Mouse (Mus musculus) liver, embryonic 12.5 days (tissue): ENCODE results near the gene Cdc40. TPM values are rescaled to one million over a fixed set of nuclear protein-coding genes. Genes with fewer than 3 reads are reported as not detected.

Experiments used
- ATAC-seq: fragments of 200-750 bp; cut with Nextera tagmentation; 2 replicates; pipeline ENCODE4 v1.8.0; 2017; ENCODE audit warnings: moderate number of reproducible peaks, mild to moderate bottlenecking, moderate library complexity
- H3K27ac ChIP-seq: fragments of 300-500 bp; sonication (generic); 2 replicates; pipeline ENCODE4 v1.5.1; 2016; ENCODE audit warnings: mild to moderate bottlenecking
- H3K27me3 ChIP-seq: fragments of 300-500 bp; sonication (generic); replicated peaks from 2 replicates; pipeline ENCODE4 v1.6.1; 2016; ENCODE audit warnings: mild to moderate bottlenecking, moderate library complexity
- H3K36me3 ChIP-seq: fragments of 300-500 bp; sonication (generic); 2 replicates; pipeline ENCODE4 v1.6.1; 2016; ENCODE audit warnings: mild to moderate bottlenecking, moderate library complexity
- H3K4me1 ChIP-seq: fragments of 300-500 bp; sonication (generic); 2 replicates; pipeline ENCODE4 v1.6.1; 2016
- H3K4me2 ChIP-seq: fragments of 300-500 bp; sonication (generic); 2 replicates; pipeline ENCODE4 v1.6.1; 2016; ENCODE audit warnings: mild to moderate bottlenecking, moderate library complexity
- H3K4me3 ChIP-seq: fragments of 300-500 bp; sonication (generic); 2 replicates; pipeline ENCODE4 v1.5.1; 2016; ENCODE audit warnings: mild to moderate bottlenecking, moderate library complexity
- H3K9ac ChIP-seq: fragments of 300-500 bp; sonication (generic); 2 replicates; pipeline ENCODE4 v1.6.1; 2016; ENCODE audit warnings: mild to moderate bottlenecking, moderate library complexity
- H3K9me3 ChIP-seq: fragments of 300-500 bp; sonication (generic); replicated peaks from 2 replicates; pipeline ENCODE4 v1.6.1; 2016; ENCODE audit warnings: mild to moderate bottlenecking, moderate library complexity
- WGBS: fragments of 180-500 bp; shearing (Covaris S2); methylation state at CpG from one replicate; pipeline ENCODE4 v1.1.7; 2016; ENCODE audit not compliant: insufficient replicate concordance; 5-methylcytosine and 5-hydroxymethylcytosine counted together
- polyA plus RNA-seq: library from polyadenylated mRNA; unstranded; fragments of >200 nt; fragmentation: Nextera tagmentation; extraction: Ambion mirVana; gene quantifications from 2 replicates; pipeline ENCODE4 v1.2.1, GENCODE M21; 2016

Gene Cdc40
- polyA plus RNA-seq, 1 experiment from 2014 or later: 20.1 TPM

- no peak for ATAC-seq
- Histone ChIP-seq H3K9ac (no peak overlapping the region), H3K4me2 (no peak overlapping the region), H3K4me3 (no peak overlapping the region), H3K9me3 (no peaks in the 10 kb centered on the region), H3K36me3 (peaks cover 12% of the 10 kb centered on the region), H3K4me1 (no peaks in the 10 kb centered on the region), H3K27ac (no peak overlapping the region), H3K27me3 (no peaks in the 10 kb centered on the region)
- 86% methylated on average over 7 of the region's 7 CpGs for WGBS
Observed at GRCm38 (mm10) chr10:40856703-40857102, 26.4 kb downstream of the Cdc40 start.

GRCm38 (mm10) chr10:40855616-40856015 is 27.5 kb downstream of the Cdc40 start:
- no peaks in the 10 kb centered on the region for H3K9me3 ChIP-seq
- 37% methylated on average over 2 of the region's 2 CpGs for WGBS
- peaks cover 8% of the 10 kb centered on the region for H3K36me3 ChIP-seq
- no peak overlapping the region for H3K4me3 ChIP-seq
- no peak overlapping the region for H3K9ac ChIP-seq
- H3K4me2 ChIP-seq: no peak overlapping the region
- no peaks in the 10 kb centered on the region for H3K4me1 ChIP-seq
- ATAC-seq: no peak
- H3K27me3 ChIP-seq: no peaks in the 10 kb centered on the region
- no peak overlapping the region for H3K27ac ChIP-seq

GRCm38 (mm10) chr10:40851138-40851537 is 32.0 kb downstream of the Cdc40 start:
- H3K27ac ChIP-seq: no peak overlapping the region
- H3K4me1 ChIP-seq: no peaks in the 10 kb centered on the region
- H3K4me3 ChIP-seq: no peak overlapping the region
- H3K9ac ChIP-seq: no peak overlapping the region
- no peak for ATAC-seq
- no peaks in the 10 kb centered on the region for H3K27me3 ChIP-seq
- H3K9me3 ChIP-seq: no peaks in the 10 kb centered on the region
- H3K36me3 ChIP-seq: peaks cover 40% of the 10 kb centered on the region
- no peak overlapping the region for H3K4me2 ChIP-seq

- Histone ChIP-seq H3K9ac (no peak overlapping the region), H3K4me1 (no peaks in the 10 kb centered on the region), H3K27me3 (no peaks in the 10 kb centered on the region), H3K27ac (no peak overlapping the region), H3K4me3 (no peak overlapping the region), H3K9me3 (no peaks in the 10 kb centered on the region), H3K4me2 (no peak overlapping the region), H3K36me3 (peaks cover 42% of the 10 kb centered on the region)
- ATAC-seq: no peak
- 70% methylated on average over 2 of the region's 2 CpGs for WGBS
Observed at GRCm38 (mm10) chr10:40850644-40851043, 32.5 kb downstream of the Cdc40 start.

- H3K9ac ChIP-seq: no peak overlapping the region
- H3K36me3 ChIP-seq: peaks cover 62% of the 10 kb centered on the region
- no peaks in the 10 kb centered on the region for H3K9me3 ChIP-seq
- H3K4me1 ChIP-seq: no peaks in the 10 kb centered on the region
- no peak overlapping the region for H3K27ac ChIP-seq
- ATAC-seq: no peak
- WGBS: 84% methylated on average over 10 of the region's 10 CpGs
- H3K27me3 ChIP-seq: no peaks in the 10 kb centered on the region
- H3K4me2 ChIP-seq: no peak overlapping the region
- H3K4me3 ChIP-seq: no peak overlapping the region
Observed at GRCm38 (mm10) chr10:40847176-40847874, 35.8 kb downstream of the Cdc40 start.

- no peak for ATAC-seq
- H3K36me3 ChIP-seq: peaks cover 78% of the 10 kb centered on the region
Observed at GRCm38 (mm10) chr10:40845626-40846025, 37.5 kb downstream of the Cdc40 start.

GRCm38 (mm10) chr10:40844546-40844945 is 38.6 kb downstream of the Cdc40 start:
- Histone ChIP-seq H3K9me3 (no peaks in the 10 kb centered on the region), H3K4me2 (no peak overlapping the region), H3K27me3 (no peaks in the 10 kb centered on the region), H3K4me1 (no peaks in the 10 kb centered on the region), H3K36me3 (peaks cover 77% of the 10 kb centered on the region), H3K27ac (no peak overlapping the region), H3K4me3 (no peak overlapping the region), H3K9ac (no peak overlapping the region)
- 78% methylated on average over 10 of the region's 10 CpGs for WGBS
- no peak for ATAC-seq

More at GRCm38 (mm10) chr10:40845626-40846025, 37.5 kb downstream of the Cdc40 start:
- H3K9ac ChIP-seq: no peak overlapping the region
- no peak overlapping the region for H3K4me3 ChIP-seq
- H3K27me3 ChIP-seq: no peaks in the 10 kb centered on the region
- no peak overlapping the region for H3K4me2 ChIP-seq
- no peaks in the 10 kb centered on the region for H3K4me1 ChIP-seq
- H3K27ac ChIP-seq: no peak overlapping the region
- WGBS: 78% methylated on average over 6 of the region's 6 CpGs
- no peaks in the 10 kb centered on the region for H3K9me3 ChIP-seq

- no peak for ATAC-seq
- H3K9ac ChIP-seq: no peak overlapping the region
- H3K4me3 ChIP-seq: no peak overlapping the region
- no peaks in the 10 kb centered on the region for H3K9me3 ChIP-seq
- H3K4me2 ChIP-seq: no peak overlapping the region
- H3K27me3 ChIP-seq: no peaks in the 10 kb centered on the region
- H3K4me1 ChIP-seq: no peaks in the 10 kb centered on the region
- peaks cover 74% of the 10 kb centered on the region for H3K36me3 ChIP-seq
- 88% methylated on average over 5 of the region's 5 CpGs for WGBS
- no peak overlapping the region for H3K27ac ChIP-seq
Observed at GRCm38 (mm10) chr10:40843841-40844240, 39.3 kb downstream of the Cdc40 start.

- peaks cover 69% of the 10 kb centered on the region for H3K36me3 ChIP-seq
- H3K4me3 ChIP-seq: no peak overlapping the region
- no peak for ATAC-seq
- no peaks in the 10 kb centered on the region for H3K4me1 ChIP-seq
- H3K27ac ChIP-seq: no peak overlapping the region
- no peaks in the 10 kb centered on the region for H3K27me3 ChIP-seq
- no peaks in the 10 kb centered on the region for H3K9me3 ChIP-seq
- no peak overlapping the region for H3K4me2 ChIP-seq
- H3K9ac ChIP-seq: no peak overlapping the region
- 77% methylated on average over 5 of the region's 5 CpGs for WGBS
Observed at GRCm38 (mm10) chr10:40840086-40840485, 43.0 kb downstream of the Cdc40 start.

- no peak for ATAC-seq
- no peak overlapping the region for H3K4me2 ChIP-seq
- no peak overlapping the region for H3K9ac ChIP-seq
- H3K4me3 ChIP-seq: no peak overlapping the region
- H3K36me3 ChIP-seq: peaks cover 55% of the 10 kb centered on the region
- no peaks in the 10 kb centered on the region for H3K27me3 ChIP-seq
- H3K27ac ChIP-seq: no peak overlapping the region
- WGBS: 79% methylated on average over 4 of the region's 7 CpGs
- H3K9me3 ChIP-seq: no peaks in the 10 kb centered on the region
- no peaks in the 10 kb centered on the region for H3K4me1 ChIP-seq
Observed at GRCm38 (mm10) chr10:40831267-40831666, 51.8 kb downstream of the Cdc40 start.

- Histone ChIP-seq H3K27me3 (no peaks in the 10 kb centered on the region), H3K27ac (no peak overlapping the region), H3K9ac (no peak overlapping the region), H3K4me3 (no peak overlapping the region), H3K9me3 (no peaks in the 10 kb centered on the region), H3K36me3 (peaks cover 54% of the 10 kb centered on the region), H3K4me2 (no peak overlapping the region), H3K4me1 (no peaks in the 10 kb centered on the region)
- WGBS: 77% methylated on average over 3 of the region's 3 CpGs
- no peak for ATAC-seq
Observed at GRCm38 (mm10) chr10:40830312-40830711, 52.8 kb downstream of the Cdc40 start.

GRCm38 (mm10) chr10:40827706-40828105 is 55.4 kb downstream of the Cdc40 start:
- Histone ChIP-seq H3K4me3 (no peak overlapping the region), H3K9me3 (no peaks in the 10 kb centered on the region), H3K36me3 (peaks cover 28% of the 10 kb centered on the region), H3K4me2 (no peak overlapping the region), H3K27ac (no peak overlapping the region), H3K27me3 (no peaks in the 10 kb centered on the region), H3K4me1 (no peaks in the 10 kb centered on the region), H3K9ac (no peak overlapping the region)
- ATAC-seq: no peak
- WGBS: 81% methylated on average over 4 of the region's 4 CpGs

- no peak overlapping the region for H3K27ac ChIP-seq
- no peaks in the 10 kb centered on the region for H3K27me3 ChIP-seq
- H3K4me2 ChIP-seq: no peak overlapping the region
- no peak overlapping the region for H3K4me3 ChIP-seq
- no peak overlapping the region for H3K9ac ChIP-seq
- peaks cover 19% of the 10 kb centered on the region for H3K36me3 ChIP-seq
- WGBS: 56% methylated on average over 6 of the region's 6 CpGs
- H3K4me1 ChIP-seq: no peaks in the 10 kb centered on the region
- no peaks in the 10 kb centered on the region for H3K9me3 ChIP-seq
- ATAC-seq: no peak
Observed at GRCm38 (mm10) chr10:40825952-40826351, 57.2 kb downstream of the Cdc40 start.
